Mouse (Mus musculus) bone marrow, adult 2 months (tissue): ENCODE results near the gene Opalin. TPM values are rescaled to one million over a fixed set of nuclear protein-coding genes. Genes with fewer than 3 reads are reported as not detected.

Experiments
- H3K27ac ChIP-seq: fragments of 200-500 bp; 2 replicates; pipeline ENCODE4 v1.5.1; 2012; ENCODE audit warnings: low read depth, mild to moderate bottlenecking, control low read depth, inconsistent platforms, low read length; ENCODE audit not compliant: control insufficient read depth, poor library complexity, insufficient read depth
- H3K4me1 ChIP-seq: fragments of 200-500 bp; 2 replicates; pipeline ENCODE4 v1.6.1; 2011; ENCODE audit warnings: low read length; ENCODE audit not compliant: control insufficient read depth, insufficient read depth
- H3K4me3 ChIP-seq: fragments of 200-500 bp; replicated peaks from 2 replicates; pipeline ENCODE3; 2011; ENCODE audit warnings: mild to moderate bottlenecking, low read depth, low read length, control low read depth; ENCODE audit not compliant: control insufficient read depth
- CTCF ChIP-seq: fragments of 200-500 bp; IDR thresholded peaks from 2 replicates; pipeline ENCODE4 v1.5.1; 2011; ENCODE audit warnings: low read length, control low read depth; ENCODE audit not compliant: control insufficient read depth, insufficient read depth
- POLR2A ChIP-seq: fragments of 200-500 bp; IDR thresholded peaks from 2 replicates; pipeline ENCODE4 v1.6.1; 2011; ENCODE audit warnings: low read depth, mild to moderate bottlenecking, control low read depth, low read length, borderline replicate concordance; ENCODE audit not compliant: control insufficient read depth
- whole genome bisulfite sequencing: fragments of 180-500 bp; shearing (Covaris S2); methylation state at CpG from one replicate; pipeline ENCODE4 v1.1.7; 2018; 5-methylcytosine and 5-hydroxymethylcytosine counted together
- polyA plus RNA-seq: library from polyadenylated mRNA; stranded (reverse); fragments of >200 nt; gene quantifications from 2 replicates; pipeline ENCODE4 v1.2.4, GENCODE M21; 2011; ENCODE audit warnings: low replicate concordance; ENCODE audit not compliant: missing spikeins, insufficient read depth, insufficient read length

Opalin gene
- polyA plus RNA-seq, 1 experiment = not detected

GRCm38 (mm10) chr19:41109496-41109895 lies 32.6 kb upstream of the Opalin start:
- Histone ChIP-seq H3K4me1 (no peaks in the 10 kb centered on the region; the same call in 1 of the 2 replicates), H3K4me3 (no peak overlapping the region), H3K27ac (no peak overlapping the region)
- no peak for TF ChIP-seq CTCF
- no peak for TF ChIP-seq POLR2A
- 77% methylated on average over 8 of the region's 8 CpGs for WGBS

DNA sequence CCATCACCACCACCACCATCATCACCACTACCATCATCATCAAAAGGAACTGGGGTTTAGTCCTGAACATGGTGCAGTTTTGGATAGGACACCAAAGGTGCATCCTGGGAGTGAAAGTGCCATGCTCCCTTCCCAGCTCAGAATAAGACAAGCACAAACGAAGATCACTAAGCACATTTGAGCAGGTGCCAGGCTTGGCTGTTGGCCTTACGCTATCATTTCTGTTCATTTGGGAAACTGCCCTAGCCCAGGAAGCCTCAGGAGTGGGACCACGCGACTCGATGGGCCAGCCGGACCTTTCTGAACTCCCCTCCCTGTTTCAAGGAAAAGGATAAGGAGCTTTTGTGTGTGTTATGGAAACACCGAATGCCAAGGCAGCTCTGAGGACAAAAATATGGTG lies 31.8 kb upstream of the Opalin start:
- no peak overlapping the region for H3K4me3 ChIP-seq
- no peak overlapping the region for H3K27ac ChIP-seq
- TF ChIP-seq CTCF (no peak), POLR2A (no peak)
- no peaks in the 10 kb centered on the region; the same call in 1 of the 2 replicates for H3K4me1 ChIP-seq
- WGBS = 85% methylated on average over 7 of the region's 7 CpGs

DNA sequence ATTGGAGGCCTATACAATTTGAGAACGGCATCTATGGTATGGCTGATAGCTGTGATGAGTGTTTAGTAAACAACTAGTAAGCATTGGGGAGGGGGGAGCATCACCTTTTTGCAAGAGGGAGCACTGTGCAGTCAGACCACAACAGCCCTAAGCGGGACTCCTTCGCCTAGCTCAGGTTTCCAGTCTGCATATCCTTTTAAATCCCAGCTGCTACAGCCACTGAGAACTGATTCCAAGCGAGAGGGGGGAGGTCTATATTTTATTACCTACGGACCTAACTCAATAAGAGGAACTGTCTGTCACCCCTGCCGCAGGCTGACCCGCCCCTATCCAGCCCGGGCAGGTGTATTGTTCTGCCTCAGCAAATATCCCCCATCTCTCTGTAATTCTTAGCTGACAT lies 30.6 kb upstream of the Opalin start:
- Histone ChIP-seq H3K4me1 (no peaks in the 10 kb centered on the region; the same call in 1 of the 2 replicates), H3K4me3 (no peak overlapping the region), H3K27ac (no peak overlapping the region)
- TF ChIP-seq POLR2A (no peak), CTCF (no peak)
- WGBS = 64% methylated on average over 8 of the region's 8 CpGs

DNA sequence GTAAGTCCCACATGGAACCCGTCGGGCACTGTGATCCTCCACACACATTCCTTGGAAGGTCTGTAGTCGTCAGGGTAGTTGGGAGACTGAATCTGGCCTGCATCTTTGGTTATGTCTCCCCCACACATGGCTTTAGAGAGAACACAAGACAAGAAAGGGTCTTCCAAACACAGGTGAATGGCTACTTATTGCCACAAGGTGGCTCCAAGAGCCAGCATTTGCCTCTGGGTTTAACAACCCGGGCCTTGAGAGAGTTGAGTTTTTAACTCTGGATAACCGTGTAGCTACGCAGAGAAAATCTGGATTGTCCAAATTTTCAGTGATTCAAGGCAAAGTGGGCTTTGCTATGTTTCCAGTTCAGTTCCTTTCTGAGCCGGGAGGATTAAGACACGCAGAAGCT lies 28.0 kb upstream of the Opalin start:
- 52% methylated on average over 8 of the region's 8 CpGs for WGBS
- TF ChIP-seq CTCF = no peak
- no peak for TF ChIP-seq POLR2A
- H3K4me3 ChIP-seq = no peak overlapping the region
- H3K4me1 ChIP-seq = no peaks in the 10 kb centered on the region
- no peak overlapping the region for H3K27ac ChIP-seq

DNA sequence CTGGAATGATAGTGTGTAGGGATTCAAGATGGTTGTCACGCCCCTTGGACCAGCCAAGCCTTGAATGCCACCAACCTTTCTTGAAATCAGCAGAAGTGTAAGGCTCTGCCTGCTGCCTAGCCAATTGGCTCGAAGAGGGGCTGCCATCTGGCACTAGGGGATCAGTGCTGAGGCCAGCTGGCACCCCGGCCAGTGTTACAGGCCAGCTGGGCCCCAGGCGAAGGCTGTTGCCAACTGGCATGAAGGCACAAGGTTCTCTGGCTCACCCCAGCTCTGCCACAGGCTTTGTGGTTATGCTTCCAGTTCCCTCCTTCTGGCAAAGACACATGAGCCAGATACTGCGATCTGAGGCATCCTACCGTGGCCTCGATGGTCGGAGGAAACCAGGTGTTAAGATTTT lies 24.5 kb upstream of the Opalin start:
- H3K4me1 ChIP-seq = no peaks in the 10 kb centered on the region
- H3K4me3 ChIP-seq = no peak overlapping the region
- TF ChIP-seq CTCF = no peak
- TF ChIP-seq POLR2A = no peak
- WGBS = 69% methylated on average over 8 of the region's 8 CpGs
- no peak overlapping the region for H3K27ac ChIP-seq

DNA sequence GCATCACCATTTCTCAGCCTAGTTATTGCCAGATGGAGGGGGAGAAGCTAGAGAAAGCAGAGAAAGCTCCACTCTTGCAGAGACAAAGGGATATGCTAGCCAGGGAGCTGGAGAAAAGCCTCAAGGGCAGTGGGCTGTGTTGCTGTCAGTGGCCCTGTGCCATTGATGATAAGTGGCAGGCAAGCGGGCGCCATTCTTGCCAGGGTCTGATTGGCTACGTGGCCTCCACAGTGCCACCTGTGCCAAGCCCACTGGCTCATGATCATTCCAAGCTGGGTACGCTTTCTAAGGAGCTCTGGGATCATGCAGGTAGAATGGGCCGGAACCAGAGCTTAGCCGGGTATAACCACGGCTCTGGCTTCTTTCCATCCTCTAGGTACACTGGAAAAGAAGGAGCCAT lies 23.9 kb upstream of the Opalin start:
- 79% methylated on average over 7 of the region's 7 CpGs for WGBS
- no peak overlapping the region for H3K4me3 ChIP-seq
- TF ChIP-seq CTCF (no peak), POLR2A (no peak)
- no peak overlapping the region for H3K27ac ChIP-seq
- no peaks in the 10 kb centered on the region for H3K4me1 ChIP-seq

DNA sequence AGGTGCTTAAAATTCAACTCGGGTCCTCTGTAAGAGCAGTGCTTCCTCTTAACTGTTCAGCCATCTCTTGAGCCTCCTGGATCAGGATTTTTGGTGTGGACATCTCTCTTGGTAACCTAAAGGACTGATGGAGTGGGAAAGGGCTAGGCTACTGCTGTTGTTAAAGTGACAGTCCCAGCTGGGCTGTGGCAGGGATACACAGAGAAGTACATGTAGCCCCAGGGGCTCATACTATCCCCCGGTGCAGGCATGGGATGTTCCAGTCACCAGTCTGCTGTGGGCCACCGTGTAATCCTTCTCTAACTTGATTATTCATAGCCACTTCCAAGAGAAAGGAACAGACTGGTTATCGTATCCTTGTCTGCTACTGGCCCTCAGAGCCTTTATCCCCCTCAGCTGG lies 20.1 kb upstream of the Opalin start:
- Histone ChIP-seq H3K4me1 (no peaks in the 10 kb centered on the region), H3K27ac (no peak overlapping the region), H3K4me3 (no peak overlapping the region)
- 79% methylated on average over 4 of the region's 4 CpGs for WGBS
- no peak for TF ChIP-seq POLR2A
- TF ChIP-seq CTCF = no peak

DNA sequence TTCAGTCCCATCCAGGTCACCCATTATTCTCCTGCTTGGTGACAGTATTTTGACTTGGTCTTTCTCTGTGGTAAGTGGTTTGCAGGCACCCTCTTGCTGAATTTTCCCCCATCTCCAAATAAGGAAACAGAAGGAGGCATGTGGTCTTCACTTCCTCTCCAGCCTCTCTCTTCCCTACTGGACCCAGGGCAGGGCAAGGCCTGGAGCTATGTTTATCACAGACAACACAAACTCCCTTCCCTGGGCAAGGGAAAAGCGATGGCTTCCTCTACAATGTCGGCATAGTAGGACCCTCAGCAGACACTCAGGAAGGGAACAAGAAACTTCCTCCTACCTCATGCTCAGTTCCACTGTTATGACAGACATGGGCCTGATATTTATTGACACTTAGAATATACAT lies 15.0 kb upstream of the Opalin start:
- no peak overlapping the region for H3K27ac ChIP-seq
- H3K4me1 ChIP-seq = no peaks in the 10 kb centered on the region; the same call in 1 of the 2 replicates
- TF ChIP-seq POLR2A (no peak), CTCF (no peak)
- WGBS = 8% methylated on average over 2 of the region's 2 CpGs
- no peak overlapping the region for H3K4me3 ChIP-seq

- H3K27ac ChIP-seq = no peak overlapping the region
- H3K4me3 ChIP-seq = no peak overlapping the region
- TF ChIP-seq POLR2A (no peak), CTCF (peak; percentile 69)
- no peaks in the 10 kb centered on the region; the same call in 1 of the 2 replicates for H3K4me1 ChIP-seq
- 7% methylated on average over 5 of the region's 5 CpGs for WGBS
These were observed 12.9 kb upstream of the Opalin start for GRCm38 (mm10) chr19:41089833-41090232.
